Mouse (Mus musculus) limb, embryonic 12.5 days (tissue): ENCODE results near the gene Six5. TPM values are rescaled to one million over a fixed set of nuclear protein-coding genes. Genes with fewer than 3 reads are reported as not detected.

Source experiments
- ATAC-seq: fragments of 200-750 bp; cut with Nextera tagmentation; 2 replicates; pipeline ENCODE4 v1.8.0; 2017; ENCODE audit warnings: low read depth, moderate TSS enrichment; ENCODE audit not compliant: insufficient number of reproducible peaks, insufficient read depth, low FRiP score, low TSS enrichment
- H3K27ac ChIP-seq: fragments of 300-500 bp; sonication (generic); 2 replicates; pipeline ENCODE4 v1.5.1; 2016; ENCODE audit warnings: mild to moderate bottlenecking, moderate library complexity
- H3K27me3 ChIP-seq: fragments of 300-500 bp; sonication (generic); 2 replicates; pipeline ENCODE4 v1.6.1; 2016; ENCODE audit warnings: mild to moderate bottlenecking, moderate library complexity
- H3K36me3 ChIP-seq: fragments of 300-500 bp; sonication (generic); 2 replicates; pipeline ENCODE4 v1.6.1; 2016; ENCODE audit warnings: mild to moderate bottlenecking, moderate library complexity
- H3K4me1 ChIP-seq: fragments of 300-500 bp; sonication (generic); replicated peaks from 2 replicates; pipeline ENCODE4 v1.6.1; 2016
- H3K4me2 ChIP-seq: fragments of 300-500 bp; sonication (generic); 2 replicates; pipeline ENCODE4 v1.6.1; 2016; ENCODE audit warnings: mild to moderate bottlenecking, moderate library complexity
- H3K4me3 ChIP-seq: fragments of 300-500 bp; sonication (generic); replicated peaks from 2 replicates; pipeline ENCODE4 v1.5.1; 2016; ENCODE audit warnings: mild to moderate bottlenecking
- H3K9ac ChIP-seq: fragments of 300-500 bp; sonication (generic); replicated peaks from 2 replicates; pipeline ENCODE4 v1.6.1; 2016; ENCODE audit warnings: mild to moderate bottlenecking, moderate library complexity
- H3K9me3 ChIP-seq: fragments of 300-500 bp; sonication (generic); 2 replicates; pipeline ENCODE4 v1.6.1; 2016; ENCODE audit warnings: mild to moderate bottlenecking, moderate library complexity
- WGBS: fragments of 180-500 bp; shearing (Covaris S2); methylation state at CpG from one replicate; pipeline ENCODE4 v1.1.7; 2016; 5-methylcytosine and 5-hydroxymethylcytosine counted together
- polyA plus RNA-seq: library from polyadenylated mRNA; unstranded; fragments of >200 nt; fragmentation: Nextera tagmentation; extraction: Ambion mirVana; gene quantifications from 2 replicates; pipeline ENCODE4 v1.2.1, GENCODE M21; 2016

The Six5 gene
- polyA plus RNA-seq, result 11.2 and 12.5 TPM in 2 replicates

DNA sequence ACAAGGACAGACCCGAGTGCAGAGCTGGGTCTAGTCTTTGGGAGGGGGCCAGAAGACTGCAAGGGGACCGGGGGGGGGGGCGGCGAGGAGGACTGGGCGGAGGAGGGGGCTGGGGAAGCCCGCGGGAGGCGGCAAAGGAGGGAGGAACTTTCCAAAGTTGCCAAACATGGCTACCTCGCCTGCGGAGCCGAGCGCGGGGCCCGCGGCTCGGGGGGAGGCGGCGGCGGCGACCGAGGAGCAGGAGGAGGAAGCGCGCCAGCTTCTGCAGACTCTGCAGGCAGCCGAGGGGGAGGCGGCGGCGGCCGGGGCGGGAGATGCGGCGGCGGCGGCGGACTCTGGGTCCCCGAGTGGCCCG lies at the start of gene Six5:
Six5 (plus strand) TSS at position 124 of the 355 bp plus-strand sequence.
- Histone ChIP-seq H3K9ac (peak within 1 kb of the TSS; percentile 94), H3K9me3 (no peaks in the 10 kb centered on the region), H3K27ac (peak within 1 kb of the TSS; percentile 98), H3K36me3 (peaks cover 33% of the 10 kb centered on the region), H3K27me3 (peaks cover 18% of the 10 kb centered on the region), H3K4me2 (peak within 1 kb of the TSS; percentile 92), H3K4me1 (peaks cover 46% of the 10 kb centered on the region), H3K4me3 (peak within 1 kb of the TSS; percentile 85)
- WGBS, result 3% methylated on average over 27 of the region's 36 CpGs
- ATAC-seq, result no peak

DNA sequence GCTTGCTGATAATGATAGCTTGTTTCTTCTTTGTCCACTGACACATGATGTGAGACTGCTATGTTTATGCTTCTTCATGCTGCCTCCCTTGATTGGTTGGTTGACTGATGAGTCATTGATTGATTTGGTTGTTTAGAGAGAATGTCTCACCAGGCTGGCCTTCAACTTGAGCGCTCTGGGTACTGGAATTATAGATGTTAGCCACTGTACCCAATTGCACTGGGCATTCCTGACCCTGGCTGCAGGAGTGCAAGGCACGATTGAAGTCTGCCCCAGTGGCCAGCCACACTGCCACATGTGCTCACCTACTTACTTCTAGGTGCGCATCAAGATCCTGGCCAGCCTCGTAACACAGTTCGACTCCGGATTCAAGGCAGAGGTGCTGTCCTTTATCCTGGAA lies 49.8 kb upstream of the Six5 start:
- no peak overlapping the region for H3K4me2 ChIP-seq
- WGBS, result 97% methylated on average over 6 of the region's 6 CpGs
- no peak overlapping the region for H3K27ac ChIP-seq
- H3K4me1 ChIP-seq, result no peaks in the 10 kb centered on the region
- peaks cover 100% of the 10 kb centered on the region for H3K36me3 ChIP-seq
- no peak overlapping the region for H3K4me3 ChIP-seq
- no peak overlapping the region for H3K9ac ChIP-seq
- no peaks in the 10 kb centered on the region for H3K9me3 ChIP-seq
- ATAC-seq, result no peak
- no peaks in the 10 kb centered on the region for H3K27me3 ChIP-seq

DNA sequence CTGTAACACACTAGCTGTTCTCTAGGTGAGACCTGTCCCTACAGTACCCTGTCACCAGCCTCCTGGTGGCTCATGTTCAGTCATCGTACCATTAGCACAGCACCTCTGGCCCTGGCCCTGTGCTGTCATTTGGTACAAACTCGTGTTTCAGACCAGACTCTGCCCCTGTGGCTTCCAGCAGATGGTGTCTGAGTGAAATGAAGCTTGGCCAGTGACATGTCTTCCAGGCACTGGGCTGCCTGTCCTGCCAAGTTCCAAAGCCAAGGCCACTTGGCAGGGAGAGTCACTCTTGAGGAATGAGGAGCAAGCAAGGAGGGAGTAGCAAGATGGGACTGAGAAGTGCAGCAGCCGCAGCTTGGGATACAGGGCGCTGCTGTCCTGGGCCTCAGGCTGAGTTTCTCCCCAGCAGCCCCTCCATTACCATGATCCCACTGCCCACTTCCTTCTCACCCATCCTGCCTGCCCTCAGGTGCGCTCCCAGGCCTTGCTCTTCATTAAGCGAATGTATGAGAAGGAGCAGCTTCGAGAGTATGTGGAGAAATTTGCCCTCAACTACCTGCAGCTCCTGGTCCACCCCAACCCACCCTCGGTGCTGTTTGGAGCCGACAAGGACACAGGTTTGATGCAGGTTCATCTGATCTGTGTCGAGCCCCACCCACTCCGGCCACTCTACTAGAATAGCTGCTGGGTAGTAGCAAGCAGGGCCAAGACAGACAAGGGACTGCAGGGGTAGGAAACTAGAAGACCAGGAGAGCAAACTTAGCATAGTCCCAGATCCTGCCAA lies 47.9 kb upstream of the Six5 start:
- H3K4me3 ChIP-seq, result no peak overlapping the region
- H3K9ac ChIP-seq, result no peak overlapping the region
- no peaks in the 10 kb centered on the region for H3K27me3 ChIP-seq
- WGBS, result 92% methylated on average over 11 of the region's 11 CpGs
- no peak overlapping the region for H3K4me2 ChIP-seq
- H3K27ac ChIP-seq, result no peak overlapping the region
- ATAC-seq, result no peak
- no peaks in the 10 kb centered on the region for H3K4me1 ChIP-seq
- no peaks in the 10 kb centered on the region for H3K9me3 ChIP-seq
- H3K36me3 ChIP-seq, result peaks cover 100% of the 10 kb centered on the region

DNA sequence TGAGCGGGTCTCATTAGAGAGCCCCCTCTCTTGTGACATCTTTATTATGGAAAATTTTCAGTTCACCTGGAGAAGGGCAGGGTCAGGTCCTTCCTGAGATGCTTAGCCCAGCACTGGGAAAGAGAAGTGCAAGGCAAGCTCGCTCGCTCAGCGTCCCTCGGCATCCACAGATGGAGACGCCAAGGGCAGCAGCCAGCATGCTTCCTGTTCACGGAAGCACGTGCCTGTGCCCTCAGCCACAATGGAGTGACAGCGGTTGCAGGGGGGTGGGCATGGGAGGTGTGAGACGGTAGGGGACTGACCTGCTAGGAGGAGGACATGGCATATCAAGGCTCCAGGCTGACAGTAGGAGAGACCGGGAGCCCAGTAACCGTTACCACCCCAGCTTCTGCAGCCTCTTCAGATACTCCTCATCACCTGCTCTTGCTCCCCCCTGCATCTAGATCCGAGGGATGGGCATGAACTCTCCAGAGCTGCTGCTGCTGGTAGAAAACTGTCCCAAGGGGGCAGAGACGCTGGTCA lies 46.3 kb upstream of the Six5 start:
- 89% methylated on average over 14 of the region's 14 CpGs for WGBS
- H3K9me3 ChIP-seq, result no peaks in the 10 kb centered on the region
- H3K27ac ChIP-seq, result no peak overlapping the region
- H3K36me3 ChIP-seq, result peaks cover 99% of the 10 kb centered on the region
- H3K4me3 ChIP-seq, result no peak overlapping the region
- no peak overlapping the region for H3K9ac ChIP-seq
- H3K4me2 ChIP-seq, result no peak overlapping the region
- no peak for ATAC-seq
- no peaks in the 10 kb centered on the region for H3K4me1 ChIP-seq
- H3K27me3 ChIP-seq, result no peaks in the 10 kb centered on the region

DNA sequence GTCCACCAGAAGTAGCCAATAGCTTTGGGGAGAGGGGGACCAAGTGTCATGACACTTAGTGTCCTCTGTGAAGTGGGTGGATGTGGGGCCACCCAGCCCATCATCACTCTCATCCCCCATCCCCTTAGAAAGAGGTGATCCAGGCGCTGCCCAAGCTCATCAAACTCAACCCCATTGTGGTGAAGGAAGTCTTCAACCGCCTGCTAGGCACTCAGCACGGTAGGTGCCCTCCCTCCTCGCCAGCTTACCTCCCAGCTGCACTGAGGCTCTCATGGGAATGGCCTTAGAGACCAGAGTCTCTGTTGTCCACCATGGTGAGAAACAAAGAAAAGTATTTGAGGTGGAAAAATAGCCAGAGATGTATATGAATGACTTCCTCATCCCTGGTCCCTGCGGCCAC lies 45.1 kb upstream of the Six5 start:
- no peak overlapping the region for H3K4me3 ChIP-seq
- 83% methylated on average over 5 of the region's 5 CpGs for WGBS
- H3K27me3 ChIP-seq, result no peaks in the 10 kb centered on the region
- no peaks in the 10 kb centered on the region for H3K9me3 ChIP-seq
- H3K4me2 ChIP-seq, result no peak overlapping the region
- no peak overlapping the region for H3K27ac ChIP-seq
- H3K36me3 ChIP-seq, result peaks cover 95% of the 10 kb centered on the region
- no peak overlapping the region for H3K9ac ChIP-seq
- no peak for ATAC-seq
- peaks cover 6% of the 10 kb centered on the region for H3K4me1 ChIP-seq

DNA sequence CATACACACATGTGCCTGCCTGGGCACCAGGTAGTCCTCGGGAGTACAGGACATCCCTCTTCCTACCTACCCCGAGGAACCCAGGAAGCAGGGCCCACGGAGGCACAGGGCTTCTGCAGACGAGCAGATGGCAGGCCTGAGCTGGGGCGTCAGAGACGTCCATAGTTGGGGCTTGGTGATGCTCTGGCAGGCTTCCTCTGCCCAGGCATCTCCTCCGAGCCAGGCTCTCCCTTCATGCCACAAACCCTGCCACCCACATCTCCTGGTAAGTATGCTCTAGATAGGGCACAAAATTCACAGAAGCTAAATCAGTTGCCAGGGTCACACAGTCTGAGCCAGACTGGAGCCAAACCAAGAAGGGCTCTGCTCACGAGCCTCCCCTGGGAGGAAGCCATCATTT lies 44.2 kb upstream of the Six5 start:
- H3K9me3 ChIP-seq, result no peaks in the 10 kb centered on the region
- peaks cover 11% of the 10 kb centered on the region for H3K4me1 ChIP-seq
- H3K27ac ChIP-seq, result no peak overlapping the region
- H3K4me2 ChIP-seq, result no peak overlapping the region
- peaks cover 91% of the 10 kb centered on the region for H3K36me3 ChIP-seq
- 83% methylated on average over 8 of the region's 8 CpGs for WGBS
- no peak for ATAC-seq
- H3K27me3 ChIP-seq, result no peaks in the 10 kb centered on the region
- H3K4me3 ChIP-seq, result no peak overlapping the region
- H3K9ac ChIP-seq, result no peak overlapping the region

DNA sequence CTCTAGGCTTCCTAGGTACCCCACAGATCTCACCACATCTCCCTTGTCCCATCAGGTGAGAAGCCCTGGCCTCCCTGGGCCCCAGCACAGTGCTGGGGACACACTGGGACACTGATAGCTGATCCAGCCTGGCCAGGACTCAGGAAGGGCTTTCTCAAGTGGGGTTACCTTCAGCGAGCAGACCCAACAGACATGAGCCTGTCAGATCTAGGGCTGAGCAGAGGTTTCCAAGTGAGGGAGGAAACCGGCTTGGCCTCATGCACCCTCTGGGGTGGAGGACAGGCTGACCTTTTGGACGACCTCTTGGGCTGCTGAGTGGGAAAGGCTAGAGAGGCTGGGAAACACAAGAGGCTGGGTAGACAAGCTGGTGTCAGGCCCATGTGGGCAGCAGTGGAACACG lies 43.2 kb upstream of the Six5 start:
- 77% methylated on average over 4 of the region's 4 CpGs for WGBS
- no peaks in the 10 kb centered on the region for H3K27me3 ChIP-seq
- no peak overlapping the region for H3K4me3 ChIP-seq
- ATAC-seq, result no peak
- no peak overlapping the region for H3K27ac ChIP-seq
- H3K4me2 ChIP-seq, result no peak overlapping the region
- no peak overlapping the region for H3K9ac ChIP-seq
- peaks cover 86% of the 10 kb centered on the region for H3K36me3 ChIP-seq
- H3K9me3 ChIP-seq, result no peaks in the 10 kb centered on the region
- peaks cover 11% of the 10 kb centered on the region for H3K4me1 ChIP-seq

DNA sequence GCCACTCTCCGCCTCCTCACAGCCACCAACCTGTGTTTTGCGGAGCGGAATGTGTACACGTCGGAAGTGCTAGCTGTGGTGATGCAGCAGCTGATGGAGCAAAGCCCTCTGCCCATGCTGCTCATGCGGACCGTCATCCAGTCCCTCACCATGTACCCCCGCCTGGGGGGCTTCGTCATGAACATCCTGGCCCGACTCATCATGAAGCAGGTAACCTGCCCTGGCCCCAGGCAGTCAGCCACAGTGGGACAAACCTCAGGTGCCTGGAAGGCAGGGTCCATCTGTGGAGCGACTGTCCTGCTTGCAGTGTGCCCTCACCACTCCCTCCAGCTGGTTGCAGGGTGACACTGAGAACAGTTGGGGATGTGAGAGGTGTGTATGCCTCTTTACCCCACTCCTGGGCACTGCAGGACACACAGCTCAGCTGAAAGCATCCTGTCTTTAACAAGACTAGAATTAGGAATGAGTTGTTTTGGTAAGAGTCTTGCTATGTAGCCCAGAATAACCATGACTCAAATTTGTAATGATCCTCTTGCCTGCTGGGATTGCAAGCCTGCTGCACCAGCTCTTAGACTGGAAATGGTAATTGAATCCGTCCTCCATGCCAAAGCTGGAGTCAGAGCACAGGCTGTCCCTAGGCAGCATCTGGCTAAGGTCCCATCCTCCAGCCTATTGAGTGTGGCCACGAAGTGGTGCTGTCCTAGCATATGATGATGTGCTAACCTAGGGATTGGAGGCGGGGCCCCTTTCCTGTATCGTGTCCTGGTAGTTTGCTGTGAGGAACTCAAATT lies 41.9 kb upstream of the Six5 start:
- Histone ChIP-seq H3K27ac (no peak overlapping the region), H3K36me3 (peaks cover 72% of the 10 kb centered on the region), H3K4me3 (no peak overlapping the region), H3K27me3 (no peaks in the 10 kb centered on the region), H3K4me1 (peaks cover 11% of the 10 kb centered on the region), H3K9ac (no peak overlapping the region), H3K4me2 (no peak overlapping the region), H3K9me3 (no peaks in the 10 kb centered on the region)
- no peak for ATAC-seq
- WGBS, result 89% methylated on average over 15 of the region's 15 CpGs

DNA sequence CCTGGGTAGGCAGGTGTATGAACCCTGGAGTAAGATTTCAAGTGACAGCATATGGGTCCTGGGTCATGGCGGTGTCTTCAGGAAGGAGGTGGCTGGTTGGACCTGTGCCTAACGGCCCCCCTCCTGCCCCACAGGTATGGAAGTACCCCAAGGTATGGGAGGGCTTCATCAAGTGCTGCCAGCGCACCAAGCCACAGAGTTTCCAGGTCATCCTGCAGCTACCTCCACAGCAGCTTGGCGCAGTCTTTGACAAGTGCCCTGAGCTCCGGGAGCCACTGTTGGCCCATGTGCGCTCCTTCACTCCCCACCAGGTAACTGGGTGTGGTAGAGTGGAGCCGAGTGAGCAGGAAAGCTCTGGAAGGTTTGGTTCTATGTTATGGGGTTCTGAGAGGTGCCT lies 41.3 kb upstream of the Six5 start:
- H3K9ac ChIP-seq, result no peak overlapping the region
- H3K27me3 ChIP-seq, result no peaks in the 10 kb centered on the region
- H3K36me3 ChIP-seq, result peaks cover 66% of the 10 kb centered on the region
- no peak overlapping the region for H3K4me3 ChIP-seq
- no peaks in the 10 kb centered on the region for H3K9me3 ChIP-seq
- H3K27ac ChIP-seq, result no peak overlapping the region
- no peak overlapping the region for H3K4me2 ChIP-seq
- 91% methylated on average over 7 of the region's 7 CpGs for WGBS
- no peak for ATAC-seq
- H3K4me1 ChIP-seq, result peaks cover 11% of the 10 kb centered on the region

DNA sequence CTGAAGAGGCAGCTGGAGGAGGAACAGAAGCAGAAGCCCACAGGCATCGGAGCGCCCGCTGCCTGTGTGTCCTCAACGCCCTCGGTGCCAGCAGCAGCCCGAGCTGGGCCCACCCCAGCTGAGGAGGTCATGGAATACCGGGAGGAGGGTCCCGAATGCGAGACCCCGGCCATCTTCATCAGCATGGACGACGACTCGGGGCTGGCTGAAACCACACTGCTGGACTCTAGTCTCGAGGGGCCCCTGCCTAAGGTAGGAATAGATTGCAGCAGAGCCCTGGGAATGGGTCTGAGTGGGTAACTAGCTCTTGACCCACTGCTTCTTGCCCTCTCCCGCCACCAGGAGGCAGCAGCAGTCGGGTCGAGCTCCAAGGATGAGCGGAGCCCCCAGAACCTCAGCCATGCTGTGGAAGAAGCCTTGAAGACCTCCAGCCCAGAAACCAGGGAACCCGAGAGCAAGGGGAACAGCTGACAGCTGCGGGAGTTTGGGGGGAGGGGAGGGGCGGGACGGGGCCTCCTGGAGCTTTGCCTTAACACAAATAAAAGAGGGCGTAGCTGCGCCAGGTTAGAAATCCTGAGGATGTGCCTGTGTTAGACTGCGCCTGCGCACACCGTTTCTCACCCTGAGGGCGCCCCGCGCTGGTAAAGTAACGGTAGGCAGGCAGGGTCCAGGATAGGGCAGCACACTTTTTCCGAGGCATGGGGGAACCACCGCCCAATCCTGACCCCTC lies 40.2 kb upstream of the Six5 start, which contains the start of gene Rsph6a:
Rsph6a (plus strand) TSS at position 644 of the 730 bp plus-strand sequence.
- ATAC-seq, result peak; percentile 35
- peaks cover 56% of the 10 kb centered on the region for H3K36me3 ChIP-seq
- 33% methylated on average over 33 of the region's 33 CpGs for WGBS
- H3K9me3 ChIP-seq, result no peaks in the 10 kb centered on the region
- no peak within 1 kb of the TSS for H3K27ac ChIP-seq
- peak within 1 kb of the TSS; percentile 47 for H3K4me2 ChIP-seq
- peak within 1 kb of the TSS; percentile 48 for H3K9ac ChIP-seq
- H3K4me1 ChIP-seq, result peaks cover 11% of the 10 kb centered on the region
- H3K27me3 ChIP-seq, result no peaks in the 10 kb centered on the region
- H3K4me3 ChIP-seq, result peak within 1 kb of the TSS; percentile 20

DNA sequence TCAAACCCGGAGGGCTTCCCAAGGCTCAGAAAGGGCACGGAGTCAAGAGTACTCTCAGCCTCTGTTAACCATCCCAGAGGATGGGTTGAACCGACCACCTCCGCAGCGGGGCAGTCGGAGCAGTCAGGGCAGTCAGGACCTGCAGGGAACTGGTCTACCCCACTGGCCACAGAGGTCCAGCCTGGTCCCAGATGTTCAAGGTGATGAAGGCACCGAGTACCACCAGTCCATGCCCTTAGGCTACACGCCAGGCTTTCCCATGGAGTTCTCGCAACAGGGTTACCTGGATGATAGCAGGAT lies 39.7 kb upstream of the Six5 start:
- peak; percentile 7; the same call in 1 of the 2 replicates for ATAC-seq
- H3K4me1 ChIP-seq, result peaks cover 11% of the 10 kb centered on the region
- 72% methylated on average over 9 of the region's 9 CpGs for WGBS
- H3K4me2 ChIP-seq, result peak overlapping the region; percentile 47
- H3K9me3 ChIP-seq, result no peaks in the 10 kb centered on the region
- peak overlapping the region; percentile 20 for H3K4me3 ChIP-seq
- peaks cover 50% of the 10 kb centered on the region for H3K36me3 ChIP-seq
- H3K27ac ChIP-seq, result no peak overlapping the region
- peak overlapping the region; percentile 48 for H3K9ac ChIP-seq
- no peaks in the 10 kb centered on the region for H3K27me3 ChIP-seq
